Mouse (Mus musculus): ENCODE measurements around the gene Arrdc5. TPM values are rescaled to one million over a fixed set of nuclear protein-coding genes. Genes with fewer than 3 reads are reported as not detected.

Gene Arrdc5
- total and polyA plus RNA-seq, 3 experiments, result not detected

GRCm38 (mm10) chr17:56262645-56263094 is 37.4 kb downstream of the Arrdc5 start:
- Histone ChIP-seq H3K4me1 (ENCODE audit: control insufficient read depth in 1 of 2, insufficient read depth in 2 of 2) (peaks cover 32 to 71% of the 10 kb centered on the region in 2 experiments), H3K4me3 (replicated peaks in 1 of 3; ENCODE audit: low read depth in 2 of 3, low read length in 2 of 3, poor library complexity in 1 of 3) (no peak overlapping the region), H3K27me3 (replicated peaks) (no peaks in the 10 kb centered on the region), H3K79me2 (replicated peaks; ENCODE audit: control insufficient read depth, extremely low read depth, insufficient read depth, poor library complexity, severe bottlenecking) (peaks cover 54% of the 10 kb centered on the region), H3K36me3 (replicated peaks in 1 of 2; ENCODE audit: control insufficient read depth in 1 of 2, insufficient read depth in 1 of 2, low read length in 1 of 2) (peaks cover 31 to 49% of the 10 kb centered on the region in 2 experiments), H3K27ac (ENCODE audit: insufficient read depth, low read depth) (peak overlapping the region; percentile 71), H3K4me2 (ENCODE audit: insufficient read depth, low read depth, poor library complexity, severe bottlenecking) (no peak overlapping the region), H3K9me3 (replicated peaks; ENCODE audit: low read length) (no peaks in the 10 kb centered on the region), H3K9ac (ENCODE audit: insufficient read depth, low read depth) (no peak overlapping the region)
- DNase-seq (ENCODE audit: extremely low read depth), result no peak
- in situ Hi-C loops (cut with MboI; ENCODE audit: low pct_ligation_motif_present, low pct_unique_long_range_greater_than_20kb, low sequenced_read_pairs), result loop anchor here (5.0 kb wide), 1 partner anchor 130 kb away; no protein-coding TSS in a partner anchor
- dilution Hi-C loops (cut with MboI; ENCODE audit: extremely low pct_ligation_motif_present, extremely low pct_unique_long_range_greater_than_20kb, low sequenced_read_pairs), result no loop called here
- peak; percentile 53; the same call in 1 of the 2 replicates for TF ChIP-seq POLR2AphosphoS2 (IDR thresholded peaks at IDR 0.05; ENCODE audit: low read depth, low read length)
- TF ChIP-seq CHD2 (IDR thresholded peaks at IDR 0.05; ENCODE audit: low read length), result no peak

GRCm38 (mm10) chr17:56261166-56261565 is 38.9 kb downstream of the Arrdc5 start:
- dilution Hi-C loops (cut with MboI; ENCODE audit: extremely low pct_ligation_motif_present, extremely low pct_unique_long_range_greater_than_20kb, low sequenced_read_pairs) (no loop called here), in situ Hi-C loops (cut with MboI; ENCODE audit: low pct_ligation_motif_present, low pct_unique_long_range_greater_than_20kb, low sequenced_read_pairs) (loop anchor here (5.0 kb wide), 1 partner anchor 129 kb away; no protein-coding TSS in a partner anchor)
- peaks cover 28 to 65% of the 10 kb centered on the region in 2 experiments for H3K4me1 ChIP-seq (ENCODE audit: control insufficient read depth in 1 of 2, insufficient read depth in 2 of 2)
- H3K4me3 ChIP-seq (replicated peaks in 1 of 3; ENCODE audit: low read depth in 2 of 3, low read length in 2 of 3, poor library complexity in 1 of 3), result peak overlapping the region in 2 of 3 experiments; percentile 26 to 54
- DNase-seq (ENCODE audit: extremely low read depth), result no peak
- peak overlapping the region; percentile 95 for H3K4me2 ChIP-seq (ENCODE audit: insufficient read depth, low read depth, poor library complexity, severe bottlenecking)
- 0 out of 2 replicates have a peak, but pooled peaks have one; percentile 24 for TF ChIP-seq MAZ (IDR thresholded peaks at IDR 0.05; ENCODE audit: low read depth, low read length)
- no peak for TF ChIP-seq NELFE (IDR thresholded peaks at IDR 0.05; ENCODE audit: low read depth, low read length)
- TF ChIP-seq HCFC1 (IDR thresholded peaks at IDR 0.05; ENCODE audit: low read depth, low read length), result no peak
- TF ChIP-seq MAX (IDR thresholded peaks at IDR 0.05; ENCODE audit: low read length), result peak; percentile 35; the same call in 1 of the 2 replicates
- no peak for TF ChIP-seq ZKSCAN1 (IDR thresholded peaks at IDR 0.05; ENCODE audit: borderline replicate concordance, low read depth, low read length)
- TF ChIP-seq GABPA (IDR thresholded peaks at IDR 0.05; ENCODE audit: insufficient replicate concordance, low read depth, low read length), result no peak
- no peak for TF ChIP-seq JUND (conservative IDR thresholded peaks at IDR 0.05; ENCODE audit: low read depth, low read length)
- TF ChIP-seq MEF2A (IDR thresholded peaks at IDR 0.05; ENCODE audit: borderline replicate concordance, low read depth, low read length), result no peak
- no peaks in the 10 kb centered on the region for H3K27me3 ChIP-seq (replicated peaks)
- H3K9me3 ChIP-seq (replicated peaks; ENCODE audit: low read length), result no peaks in the 10 kb centered on the region
- H3K9ac ChIP-seq (ENCODE audit: insufficient read depth, low read depth), result peak overlapping the region; percentile 82; the same call in 1 of the 2 replicates
- peaks cover 61% of the 10 kb centered on the region for H3K79me2 ChIP-seq (replicated peaks; ENCODE audit: control insufficient read depth, extremely low read depth, insufficient read depth, poor library complexity, severe bottlenecking)
- H3K27ac ChIP-seq (ENCODE audit: insufficient read depth, low read depth), result peak overlapping the region; percentile 63
- peaks cover 31 to 49% of the 10 kb centered on the region in 2 experiments for H3K36me3 ChIP-seq (replicated peaks in 1 of 2; ENCODE audit: control insufficient read depth in 1 of 2, insufficient read depth in 1 of 2, low read length in 1 of 2)

DNA sequence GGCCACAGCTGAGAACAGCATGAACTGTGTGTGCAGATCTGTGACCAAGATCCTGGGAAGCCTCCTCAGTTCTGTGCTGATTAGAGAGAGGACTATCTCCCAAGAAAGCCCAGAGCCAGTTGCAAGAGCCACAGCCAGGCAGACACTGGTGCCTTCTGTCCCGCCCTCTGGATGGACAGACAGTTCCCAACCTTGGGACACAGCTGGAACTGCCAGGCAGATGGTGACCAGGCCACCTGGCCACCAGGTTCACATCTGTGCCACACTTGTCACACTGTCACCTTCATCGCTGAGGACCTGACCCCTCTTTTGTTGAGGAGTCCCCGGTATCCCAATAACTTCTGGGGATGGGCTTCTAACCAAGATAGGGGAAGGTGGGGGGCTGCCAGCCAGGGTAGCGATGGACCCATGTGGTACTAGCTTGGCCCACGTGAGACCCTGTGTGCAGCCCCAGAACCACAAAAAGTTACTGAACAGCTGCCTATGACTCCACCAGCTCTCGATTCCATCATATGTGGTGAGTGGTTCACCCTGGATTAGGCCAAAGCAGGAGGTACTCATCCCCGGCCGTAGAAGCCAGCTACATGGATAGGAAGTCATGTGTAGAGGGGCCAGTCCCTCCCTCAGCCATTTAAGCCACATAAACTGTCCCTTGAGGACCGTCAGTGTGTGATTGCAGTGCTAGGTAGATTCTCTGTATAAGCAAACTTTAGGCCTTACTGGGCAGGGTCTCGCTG is 40.6 kb downstream of the Arrdc5 start:
- H3K9ac ChIP-seq (ENCODE audit: insufficient read depth, low read depth), result peak overlapping the region; percentile 82
- peak overlapping the region; percentile 24 to 98 (median 54) for H3K4me3 ChIP-seq (replicated peaks in 1 of 3; ENCODE audit: low read depth in 2 of 3, low read length in 2 of 3, poor library complexity in 1 of 3)
- peak overlapping the region; percentile 95 for H3K4me2 ChIP-seq (ENCODE audit: insufficient read depth, low read depth, poor library complexity, severe bottlenecking)
- H3K27ac ChIP-seq (ENCODE audit: insufficient read depth, low read depth), result peak overlapping the region; percentile 77
- H3K36me3 ChIP-seq (replicated peaks in 1 of 2; ENCODE audit: control insufficient read depth in 1 of 2, insufficient read depth in 1 of 2, low read length in 1 of 2), result peaks cover 31 to 49% of the 10 kb centered on the region in 2 experiments
- H3K27me3 ChIP-seq (replicated peaks), result no peaks in the 10 kb centered on the region
- peaks cover 17 to 51% of the 10 kb centered on the region in 2 experiments for H3K4me1 ChIP-seq (ENCODE audit: control insufficient read depth in 1 of 2, insufficient read depth in 2 of 2)
- in situ Hi-C loops (cut with MboI; ENCODE audit: low pct_ligation_motif_present, low pct_unique_long_range_greater_than_20kb, low sequenced_read_pairs), result loop anchor here (5.0 kb wide), 2 partner anchors 57 to 127 kb away; no protein-coding TSS in a partner anchor
- peak; percentile 61 for DNase-seq (ENCODE audit: extremely low read depth)
- H3K79me2 ChIP-seq (replicated peaks; ENCODE audit: control insufficient read depth, extremely low read depth, insufficient read depth, poor library complexity, severe bottlenecking), result peaks cover 61% of the 10 kb centered on the region
- H3K9me3 ChIP-seq (replicated peaks; ENCODE audit: low read length), result no peaks in the 10 kb centered on the region
- dilution Hi-C loops (cut with MboI; ENCODE audit: extremely low pct_ligation_motif_present, extremely low pct_unique_long_range_greater_than_20kb, low sequenced_read_pairs), result no loop called here
- TF ChIP-seq PAX5 (IDR thresholded peaks at IDR 0.05; ENCODE audit: low read length) (no peak), MAZ (IDR thresholded peaks at IDR 0.05; ENCODE audit: low read depth, low read length) (no peak), ETS1 (conservative IDR thresholded peaks at IDR 0.05; ENCODE audit: low read depth, low read length) (peak; percentile 81), EP300 (IDR thresholded peaks at IDR 0.05; ENCODE audit: low read length) (no peak), GABPA (IDR thresholded peaks at IDR 0.05; ENCODE audit: insufficient replicate concordance, low read depth, low read length) (no peak), IRF4 (IDR thresholded peaks at IDR 0.05; ENCODE audit: low read depth, low read length) (peak; percentile 38; the same call in 1 of the 2 replicates), SMC3 (IDR thresholded peaks at IDR 0.05; ENCODE audit: low read depth, low read length) (no peak), CHD2 (IDR thresholded peaks at IDR 0.05; ENCODE audit: low read length) (no peak), MXI1 (IDR thresholded peaks at IDR 0.05; ENCODE audit: low read depth, low read length) (peak; percentile 16; the same call in 1 of the 2 replicates), E2F4 (IDR thresholded peaks at IDR 0.05; ENCODE audit: insufficient replicate concordance, low read depth, low read length) (no peak), CHD1 (IDR thresholded peaks at IDR 0.05; ENCODE audit: low read depth, low read length) (no peak), USF2 (conservative IDR thresholded peaks at IDR 0.05; ENCODE audit: low read depth, low read length) (no peak), BHLHE40 (IDR thresholded peaks at IDR 0.05; ENCODE audit: low read depth, low read length) (peak; percentile 82), ZNF384 (IDR thresholded peaks at IDR 0.05; ENCODE audit: low read depth, low read length) (no peak), NELFE (IDR thresholded peaks at IDR 0.05; ENCODE audit: low read depth, low read length) (no peak), POLR2AphosphoS2 (IDR thresholded peaks at IDR 0.05; ENCODE audit: low read depth, low read length) (no peak; the same call in 1 of the 2 replicates), ZMIZ1 (IDR thresholded peaks at IDR 0.05; ENCODE audit: low read depth, low read length) (no peak)

Data from CH12.LX (cell line).